Mouse (Mus musculus) lung, embryonic 14.5 days (tissue): ENCODE results near the gene Kcnj4. TPM values are rescaled to one million over a fixed set of nuclear protein-coding genes. Genes with fewer than 3 reads are reported as not detected.

ENCODE experiments used
- ATAC-seq: fragments of 200-750 bp; cut with Nextera tagmentation; 2 replicates; pipeline ENCODE4 v1.8.0; 2017; ENCODE audit warnings: mild to moderate bottlenecking, moderate TSS enrichment, moderate library complexity; ENCODE audit not compliant: insufficient read depth
- DNase-seq: peaks from one replicate; pipeline ENCODE4 v3.0.0-alpha.2; 2015
- H3K27ac ChIP-seq: fragments of 300-500 bp; sonication (generic); 2 replicates; pipeline ENCODE4 v1.5.1; 2014; ENCODE audit warnings: low read depth, mild to moderate bottlenecking, moderate library complexity
- H3K27me3 ChIP-seq: fragments of 300-500 bp; sonication (generic); 2 replicates; pipeline ENCODE4 v1.6.1; 2014; ENCODE audit warnings: low read length, control low read depth; ENCODE audit not compliant: insufficient read depth
- H3K36me3 ChIP-seq: fragments of 300-500 bp; sonication (generic); 2 replicates; pipeline ENCODE4 v1.6.1; 2014; ENCODE audit warnings: control low read depth; ENCODE audit not compliant: insufficient read depth
- H3K4me1 ChIP-seq: fragments of 300-500 bp; sonication (generic); 2 replicates; pipeline ENCODE4 v1.6.1; 2014; ENCODE audit warnings: antibody characterized with exemption, control low read depth; ENCODE audit not compliant: insufficient read depth
- H3K4me2 ChIP-seq: fragments of 300-500 bp; sonication (generic); 2 replicates; pipeline ENCODE4 v1.6.1; 2014; ENCODE audit warnings: mild to moderate bottlenecking
- H3K4me3 ChIP-seq: fragments of 300-500 bp; sonication (generic); 2 replicates; pipeline ENCODE4 v1.5.1; 2014; ENCODE audit warnings: low read depth, low read length
- H3K9ac ChIP-seq: fragments of 300-500 bp; sonication (generic); 2 replicates; pipeline ENCODE4 v1.6.1; 2014
- H3K9me3 ChIP-seq: fragments of 300-500 bp; sonication (generic); 2 replicates; pipeline ENCODE4 v1.6.1; 2016; ENCODE audit warnings: low read depth, low read length, control low read depth
- CTCF ChIP-seq: IDR thresholded peaks from 2 replicates; pipeline ENCODE4 v1.5.1; 2016; ENCODE audit warnings: antibody characterized with exemption, low read depth
- WGBS: fragments of 180-500 bp; shearing (Covaris S2); extraction: QIAGEN DNeasy Blood & Tissue Kit; methylation state at CpG from one replicate; pipeline ENCODE4 v1.1.7; 2014; 5-methylcytosine and 5-hydroxymethylcytosine counted together
- microRNA-seq: library from miRNA; unstranded; fragments of <30 nt; microRNA quantifications from one replicate; pipeline ENCODE4, GENCODE M21; 2016; ENCODE audit warnings: borderline number of aligned reads
- polyA plus RNA-seq: library from polyadenylated mRNA; unstranded; fragments of >200 nt; fragmentation: Nextera tagmentation; extraction: Ambion mirVana; gene quantifications from 2 replicates; pipeline ENCODE4 v1.2.1, GENCODE M21; 2014

Kcnj4 gene
- polyA plus RNA-seq, 1 experiment from 2014 or later, result not detected

GRCm38 (mm10) chr15:79438209-79438810, 66.7 kb downstream of the Kcnj4 start:
- 0 out of 2 replicates have a peak overlapping the region, but pooled peaks have one; percentile 1 for H3K27ac ChIP-seq
- H3K27me3 ChIP-seq, result no peaks in the 10 kb centered on the region
- H3K9me3 ChIP-seq, result no peaks in the 10 kb centered on the region
- peak overlapping the region; percentile 20; the same call in 1 of the 2 replicates for H3K4me2 ChIP-seq
- H3K9ac ChIP-seq, result peak overlapping the region; percentile 23; the same call in 1 of the 2 replicates
- H3K4me1 ChIP-seq, result peaks cover 31% of the 10 kb centered on the region
- no peak for TF ChIP-seq CTCF
- ATAC-seq (no peak), DNase-seq (peak; percentile 24)
- WGBS, result 67% methylated on average over 6 of the region's 6 CpGs
- H3K4me3 ChIP-seq, result no peak overlapping the region
- peaks cover 52% of the 10 kb centered on the region for H3K36me3 ChIP-seq

GRCm38 (mm10) chr15:79437541-79438208, 67.4 kb downstream of the Kcnj4 start:
- Histone ChIP-seq H3K27me3 (no peaks in the 10 kb centered on the region), H3K4me2 (no peak overlapping the region; the same call in 1 of the 2 replicates), H3K9ac (no peak overlapping the region), H3K4me3 (no peak overlapping the region), H3K9me3 (no peaks in the 10 kb centered on the region), H3K36me3 (peaks cover 58% of the 10 kb centered on the region), H3K27ac (no peak overlapping the region), H3K4me1 (peaks cover 31% of the 10 kb centered on the region)
- WGBS, result 73% methylated on average over 12 of the region's 12 CpGs
- ATAC-seq (no peak), DNase-seq (no peak)
- TF ChIP-seq CTCF, result no peak

GRCm38 (mm10) chr15:79436481-79436921, 68.5 kb downstream of the Kcnj4 start:
- Histone ChIP-seq H3K4me1 (peaks cover 28% of the 10 kb centered on the region), H3K27me3 (no peaks in the 10 kb centered on the region), H3K4me3 (no peak overlapping the region), H3K36me3 (peaks cover 69% of the 10 kb centered on the region), H3K27ac (no peak overlapping the region), H3K4me2 (no peak overlapping the region), H3K9me3 (no peaks in the 10 kb centered on the region), H3K9ac (no peak overlapping the region)
- peak; percentile 36 for DNase-seq
- WGBS, result 66% methylated on average over 7 of the region's 7 CpGs
- TF ChIP-seq CTCF, result no peak
- no peak for ATAC-seq

GRCm38 (mm10) chr15:79435191-79435671, 69.8 kb downstream of the Kcnj4 start:
- H3K9ac ChIP-seq, result no peak overlapping the region
- no peak for ATAC-seq
- 42% methylated on average over 7 of the region's 7 CpGs for WGBS

More at GRCm38 (mm10) chr15:79435191-79435671, 69.8 kb downstream of the Kcnj4 start:
- Histone ChIP-seq H3K9me3 (no peaks in the 10 kb centered on the region), H3K36me3 (peaks cover 80% of the 10 kb centered on the region), H3K4me3 (no peak overlapping the region), H3K27me3 (no peaks in the 10 kb centered on the region), H3K4me2 (no peak overlapping the region), H3K27ac (peak overlapping the region; percentile 56), H3K4me1 (peaks cover 27% of the 10 kb centered on the region)
- no peak for TF ChIP-seq CTCF
- DNase-seq, result peak; percentile 75

Small RNA genes within 50 kb of the gene (microRNA-seq; reads per million reads assigned to microRNA genes)
- not detected for gene Gm44302

Other genes starting within 250 kb of the Kcnj4 start
- gene Baiap2l2, start 219.7 kb downstream of the Kcnj4 start, polyA plus RNA-seq, result 3.1 and 3.9 TPM in 2 replicates
- gene Pla2g6, start 176.9 kb downstream of the Kcnj4 start, polyA plus RNA-seq, result 15.2 and 18.4 TPM in 2 replicates
- gene Maff, start 158.6 kb downstream of the Kcnj4 start, polyA plus RNA-seq, result 3.3 and 4.3 TPM in 2 replicates
- 77.3 and 78.3 TPM in 2 replicates for gene Tmem184b, start 101.7 kb downstream of the Kcnj4 start, polyA plus RNA-seq
- gene Csnk1e, start 49.7 kb downstream of the Kcnj4 start, polyA plus RNA-seq, result 93.2 and 99.6 TPM in 2 replicates
- gene Kdelr3, start 11.2 kb upstream of the Kcnj4 start, polyA plus RNA-seq, result 60.3 and 68.2 TPM in 2 replicates
- 78.9 and 83.8 TPM in 2 replicates for gene Ddx17, start 41.5 kb upstream of the Kcnj4 start, polyA plus RNA-seq
- 2.9 and 3.4 TPM in 2 replicates for gene Dmc1, start 99.9 kb upstream of the Kcnj4 start, polyA plus RNA-seq
- 1.4 and 1.5 TPM in 2 replicates for gene Fam227a, start 153.7 kb upstream of the Kcnj4 start, polyA plus RNA-seq
- gene Cby1, start 154.0 kb upstream of the Kcnj4 start, polyA plus RNA-seq, result 51.2 and 52.8 TPM in 2 replicates
- 244 and 245 TPM in 2 replicates for gene Tomm22, start 165.6 kb upstream of the Kcnj4 start, polyA plus RNA-seq
- gene Josd1, start 182.7 kb upstream of the Kcnj4 start, polyA plus RNA-seq, result 15.0 and 15.2 TPM in 2 replicates
- 35.5 and 37.9 TPM in 2 replicates for gene Gtpbp1, start 185.6 kb upstream of the Kcnj4 start, polyA plus RNA-seq
- 7.5 and 8.6 TPM in 2 replicates for gene Sun2, start 237.3 kb upstream of the Kcnj4 start, polyA plus RNA-seq